Mouse (Mus musculus) heart, postnatal 0 days (tissue): ENCODE measurements around the gene Fmo4. TPM values are rescaled to one million over a fixed set of nuclear protein-coding genes. Genes with fewer than 3 reads are reported as not detected.
"Not testable (repeated sequence)": the region's sequence is repeated elsewhere in the genome, so short reads cannot be mapped to it uniquely, and the experiment has no call there.

ENCODE experiments used
- ATAC-seq: fragments of 200-750 bp; cut with Nextera tagmentation; 2 replicates; pipeline ENCODE4 v1.8.0; 2017; ENCODE audit warnings: low read depth, moderate number of reproducible peaks, moderate library complexity; ENCODE audit not compliant: insufficient read depth
- DNase-seq: peaks from one replicate; pipeline ENCODE4 v3.0.0-alpha.2; 2016; ENCODE audit warnings: low spot score
- H3K27ac ChIP-seq: fragments of 300-500 bp; sonication (generic); 2 replicates; pipeline ENCODE4 v1.5.1; 2014; ENCODE audit warnings: low read depth, mild to moderate bottlenecking
- H3K27me3 ChIP-seq: fragments of 300-500 bp; sonication (generic); 2 replicates; pipeline ENCODE4 v1.6.1; 2014; ENCODE audit warnings: low read length, mixed read lengths; ENCODE audit not compliant: control insufficient read depth, insufficient read depth
- H3K36me3 ChIP-seq: fragments of 300-500 bp; sonication (generic); replicated peaks from 2 replicates; pipeline ENCODE4 v1.6.1; 2014; ENCODE audit warnings: low read length, mixed read lengths; ENCODE audit not compliant: control insufficient read depth, insufficient read depth
- H3K4me1 ChIP-seq: fragments of 300-500 bp; sonication (generic); 2 replicates; pipeline ENCODE4 v1.6.1; 2014; ENCODE audit warnings: antibody characterized with exemption; ENCODE audit not compliant: control insufficient read depth, insufficient read depth
- H3K4me2 ChIP-seq: fragments of 300-500 bp; sonication (generic); 2 replicates; pipeline ENCODE4 v1.6.1; 2014; ENCODE audit warnings: low read depth, mild to moderate bottlenecking, low read length, moderate library complexity
- H3K4me3 ChIP-seq: fragments of 300-500 bp; sonication (generic); 2 replicates; pipeline ENCODE4 v1.5.1; 2014; ENCODE audit warnings: low read depth, low read length
- H3K9ac ChIP-seq: fragments of 300-500 bp; sonication (generic); replicated peaks from 2 replicates; pipeline ENCODE4 v1.6.1; 2014; ENCODE audit warnings: low read depth, low read length, mixed read lengths
- H3K9me3 ChIP-seq: fragments of 300-500 bp; sonication (generic); replicated peaks from 2 replicates; pipeline ENCODE4 v1.6.1; 2016; ENCODE audit warnings: low read length; ENCODE audit not compliant: control insufficient read depth
- CTCF ChIP-seq: IDR thresholded peaks from 2 replicates; pipeline ENCODE4 v1.5.1; 2016; ENCODE audit warnings: antibody characterized with exemption, control low read depth, low read depth
- EP300 ChIP-seq: IDR thresholded peaks from 2 replicates; pipeline ENCODE4 v1.6.1; 2016; ENCODE audit warnings: antibody characterized with exemption, low read depth
- WGBS: fragments of 180-500 bp; shearing (Covaris S2); extraction: QIAGEN DNeasy Blood & Tissue Kit; methylation state at CpG from one replicate; pipeline ENCODE4 v1.1.7; 2014; 5-methylcytosine and 5-hydroxymethylcytosine counted together
- polyA plus RNA-seq: library from polyadenylated mRNA; unstranded; fragments of >200 nt; fragmentation: Nextera tagmentation; extraction: Ambion mirVana; gene quantifications from 2 replicates; pipeline ENCODE4 v1.2.1, GENCODE M21; 2015
- total RNA-seq: library from RNA; depleted of rRNA; stranded (reverse); fragments of >200 nt; gene quantifications from 2 replicates; pipeline ENCODE4 v1.2.3, GENCODE M21; 2014; ENCODE audit warnings: low replicate concordance

Fmo4 gene
- total and polyA plus RNA-seq, 2 experiments from 2014 or later: 0.20 to 3.1 TPM

GRCm38 (mm10) chr1:162792306-162793044 lies 21.3 kb downstream of the Fmo4 start:
- DNase-seq: no peak
- no peaks in the 10 kb centered on the region for H3K4me1 ChIP-seq
- H3K4me2 ChIP-seq: no peak overlapping the region
- no peaks in the 10 kb centered on the region for H3K36me3 ChIP-seq
- TF ChIP-seq CTCF: no peak
- TF ChIP-seq EP300: no peak
- no peak overlapping the region for H3K9ac ChIP-seq
- H3K27me3 ChIP-seq: no peaks in the 10 kb centered on the region
- H3K9me3 ChIP-seq: no peaks in the 10 kb centered on the region
- no peak overlapping the region for H3K27ac ChIP-seq
- 74% methylated on average over 7 of the region's 7 CpGs for WGBS
- no peak overlapping the region for H3K4me3 ChIP-seq
- no peak for ATAC-seq

GRCm38 (mm10) chr1:162785222-162785621 lies 28.6 kb downstream of the Fmo4 start:
- ATAC-seq (no peak), DNase-seq (no peak)
- WGBS: 77% methylated on average over 4 of the region's 4 CpGs
- Histone ChIP-seq H3K27ac (no peak overlapping the region), H3K36me3 (no peaks in the 10 kb centered on the region), H3K4me3 (no peak overlapping the region), H3K4me2 (no peak overlapping the region), H3K9ac (no peak overlapping the region), H3K4me1 (no peaks in the 10 kb centered on the region), H3K27me3 (no peaks in the 10 kb centered on the region), H3K9me3 (no peaks in the 10 kb centered on the region)
- TF ChIP-seq CTCF (no peak), EP300 (no peak)

- DNase-seq (no peak), ATAC-seq (no peak)
- no peak overlapping the region for H3K4me2 ChIP-seq
- H3K4me3 ChIP-seq: no peak overlapping the region
- TF ChIP-seq EP300 (no peak), CTCF (no peak)
- no peaks in the 10 kb centered on the region for H3K9me3 ChIP-seq
- H3K4me1 ChIP-seq: no peaks in the 10 kb centered on the region
- H3K9ac ChIP-seq: no peak overlapping the region
- no peak overlapping the region for H3K27ac ChIP-seq
- WGBS: 70% methylated on average over 7 of the region's 7 CpGs
- no peaks in the 10 kb centered on the region for H3K36me3 ChIP-seq
- no peaks in the 10 kb centered on the region for H3K27me3 ChIP-seq
Observed at GRCm38 (mm10) chr1:162783669-162784248, 30.0 kb downstream of the Fmo4 start.

- not testable (repeated sequence) for H3K4me3 ChIP-seq, H3K9ac ChIP-seq, H3K4me2 ChIP-seq, H3K9me3 ChIP-seq, ATAC-seq, H3K4me1 ChIP-seq, H3K27ac ChIP-seq, H3K27me3 ChIP-seq, H3K36me3 ChIP-seq, DNase-seq
- 86% methylated on average over 2 of the region's 2 CpGs for WGBS
Observed at GRCm38 (mm10) chr1:162781035-162781434, 32.7 kb downstream of the Fmo4 start.

- 37% methylated on average over 5 of the region's 5 CpGs for WGBS
- no peak for TF ChIP-seq CTCF
- no peak for TF ChIP-seq EP300
- H3K9me3 ChIP-seq: no peaks in the 10 kb centered on the region
- H3K36me3 ChIP-seq: no peaks in the 10 kb centered on the region
- no peak overlapping the region for H3K4me3 ChIP-seq
- H3K4me2 ChIP-seq: no peak overlapping the region
- peak; percentile 24; the same call in 1 of the 2 replicates for ATAC-seq
- no peaks in the 10 kb centered on the region for H3K27me3 ChIP-seq
- no peak overlapping the region for H3K27ac ChIP-seq
- H3K9ac ChIP-seq: no peak overlapping the region
- H3K4me1 ChIP-seq: peaks cover 5% of the 10 kb centered on the region
- DNase-seq: peak; percentile 16
Observed at GRCm38 (mm10) chr1:162777943-162778538, 35.7 kb downstream of the Fmo4 start.
